Mouse (Mus musculus): ENCODE measurements at regions not wholly inside any gene's neighbourhood (a gene's known extent, or its start where the extent isn't known, plus 50 kb on each side); places are given as distances from the start of the nearest gene placed in this dataset.

- DNase-seq (ENCODE audit: low read depth, low spot score) = no peak
- TF ChIP-seq ZNF384 (IDR thresholded peaks at IDR 0.05; ENCODE audit: low read depth, low read length) (no peak), HCFC1 (IDR thresholded peaks at IDR 0.05; ENCODE audit: borderline replicate concordance, insufficient read depth, low read length) (no peak), MAFK (IDR thresholded peaks at IDR 0.05; ENCODE audit: insufficient read depth, low read depth, low read length) (no peak), CHD2 (IDR thresholded peaks at IDR 0.05; ENCODE audit: low read depth, low read length) (no peak), ZC3H11A (IDR thresholded peaks at IDR 0.05; ENCODE audit: borderline replicate concordance, low read depth, low read length) (no peak)
- Histone ChIP-seq H3K9me3 (ENCODE audit: control insufficient read depth, insufficient read depth, low read depth, low read length) (no peaks in the 10 kb centered on the region), H3K36me3 (ENCODE audit: control insufficient read depth, insufficient read depth, low read length, poor library complexity, severe bottlenecking) (no peaks in the 10 kb centered on the region), H3K4me1 (ENCODE audit: control insufficient read depth in 2 of 2, insufficient read depth in 2 of 2, low read length in 2 of 2, poor library complexity in 1 of 2) (no peaks in the 10 kb centered on the region), H3K27ac (ENCODE audit: insufficient read depth, low read depth, low read length, poor library complexity, severe bottlenecking) (no peak overlapping the region), H3K9ac (ENCODE audit: insufficient read depth, low read depth, low read length, poor library complexity, severe bottlenecking) (no peak overlapping the region), H3K4me3 (ENCODE audit: insufficient read depth in 1 of 2, low read depth in 1 of 2, low read length in 2 of 2, poor library complexity in 1 of 2, severe bottlenecking in 1 of 2) (no peak overlapping the region)
- in situ Hi-C loops (cut with MboI; ENCODE audit: low sequenced_read_pairs in 2 of 2, unreplicated experiment in 2 of 2) = no loop called here
Observed at GRCm38 (mm10) chr2:46678366-46678765, 1561.2 kb upstream of the Zeb2 start.

- no peak for DNase-seq (ENCODE audit: low read depth, low spot score)
- H3K9me3 ChIP-seq (ENCODE audit: control insufficient read depth, insufficient read depth, low read depth, low read length) = no peaks in the 10 kb centered on the region
- in situ Hi-C loops (cut with MboI; ENCODE audit: low sequenced_read_pairs in 2 of 2, unreplicated experiment in 2 of 2) = no loop called here
Observed at GRCm38 (mm10) chr2:46669517-46670291, 1552.5 kb upstream of the Zeb2 start.

GRCm38 (mm10) chr2:46666990-46667337 lies 1549.8 kb upstream of the Zeb2 start:
- no peak overlapping the region for H3K4me3 ChIP-seq (ENCODE audit: insufficient read depth in 1 of 2, low read depth in 1 of 2, low read length in 2 of 2, poor library complexity in 1 of 2, severe bottlenecking in 1 of 2)
- no peaks in the 10 kb centered on the region for H3K4me1 ChIP-seq (ENCODE audit: control insufficient read depth in 2 of 2, insufficient read depth in 2 of 2, low read length in 2 of 2, poor library complexity in 1 of 2)
- DNase-seq (ENCODE audit: low read depth, low spot score) = no peak
- H3K36me3 ChIP-seq (ENCODE audit: control insufficient read depth, insufficient read depth, low read length, poor library complexity, severe bottlenecking) = no peaks in the 10 kb centered on the region
- no peak overlapping the region for H3K27ac ChIP-seq (ENCODE audit: insufficient read depth, low read depth, low read length, poor library complexity, severe bottlenecking)
- TF ChIP-seq ZNF384 (IDR thresholded peaks at IDR 0.05; ENCODE audit: low read depth, low read length) = no peak
- no peak for TF ChIP-seq ZC3H11A (IDR thresholded peaks at IDR 0.05; ENCODE audit: borderline replicate concordance, low read depth, low read length)
- no peak for TF ChIP-seq CHD2 (IDR thresholded peaks at IDR 0.05; ENCODE audit: low read depth, low read length)
- H3K9ac ChIP-seq (ENCODE audit: insufficient read depth, low read depth, low read length, poor library complexity, severe bottlenecking) = no peak overlapping the region
- H3K9me3 ChIP-seq (ENCODE audit: control insufficient read depth, insufficient read depth, low read depth, low read length) = no peaks in the 10 kb centered on the region
- in situ Hi-C loops (cut with MboI; ENCODE audit: low sequenced_read_pairs in 2 of 2, unreplicated experiment in 2 of 2) = no loop called here

More at GRCm38 (mm10) chr2:46669517-46670291, 1552.5 kb upstream of the Zeb2 start:
- no peaks in the 10 kb centered on the region for H3K36me3 ChIP-seq (ENCODE audit: control insufficient read depth, insufficient read depth, low read length, poor library complexity, severe bottlenecking)
- no peak for TF ChIP-seq MAFK (IDR thresholded peaks at IDR 0.05; ENCODE audit: insufficient read depth, low read depth, low read length)
- no peak for TF ChIP-seq ZNF384 (IDR thresholded peaks at IDR 0.05; ENCODE audit: low read depth, low read length)
- TF ChIP-seq HCFC1 (IDR thresholded peaks at IDR 0.05; ENCODE audit: borderline replicate concordance, insufficient read depth, low read length) = no peak
- no peak for TF ChIP-seq CHD2 (IDR thresholded peaks at IDR 0.05; ENCODE audit: low read depth, low read length)
- TF ChIP-seq ZC3H11A (IDR thresholded peaks at IDR 0.05; ENCODE audit: borderline replicate concordance, low read depth, low read length) = no peak
- no peak overlapping the region for H3K9ac ChIP-seq (ENCODE audit: insufficient read depth, low read depth, low read length, poor library complexity, severe bottlenecking)
- H3K27ac ChIP-seq (ENCODE audit: insufficient read depth, low read depth, low read length, poor library complexity, severe bottlenecking) = no peak overlapping the region
- no peaks in the 10 kb centered on the region for H3K4me1 ChIP-seq (ENCODE audit: control insufficient read depth in 2 of 2, insufficient read depth in 2 of 2, low read length in 2 of 2, poor library complexity in 1 of 2)
- H3K4me3 ChIP-seq (ENCODE audit: insufficient read depth in 1 of 2, low read depth in 1 of 2, low read length in 2 of 2, poor library complexity in 1 of 2, severe bottlenecking in 1 of 2) = no peak overlapping the region

GRCm38 (mm10) chr2:46666084-46666989 lies 1549.1 kb upstream of the Zeb2 start:
- no peak overlapping the region for H3K9ac ChIP-seq (ENCODE audit: insufficient read depth, low read depth, low read length, poor library complexity, severe bottlenecking)
- no peak overlapping the region for H3K4me3 ChIP-seq (ENCODE audit: insufficient read depth in 1 of 2, low read depth in 1 of 2, low read length in 2 of 2, poor library complexity in 1 of 2, severe bottlenecking in 1 of 2)
- in situ Hi-C loops (cut with MboI; ENCODE audit: low sequenced_read_pairs in 2 of 2, unreplicated experiment in 2 of 2) = no loop called here
- H3K36me3 ChIP-seq (ENCODE audit: control insufficient read depth, insufficient read depth, low read length, poor library complexity, severe bottlenecking) = no peaks in the 10 kb centered on the region
- H3K4me1 ChIP-seq (ENCODE audit: control insufficient read depth in 2 of 2, insufficient read depth in 2 of 2, low read length in 2 of 2, poor library complexity in 1 of 2) = no peaks in the 10 kb centered on the region
- H3K27ac ChIP-seq (ENCODE audit: insufficient read depth, low read depth, low read length, poor library complexity, severe bottlenecking) = no peak overlapping the region
- TF ChIP-seq HCFC1 (IDR thresholded peaks at IDR 0.05; ENCODE audit: borderline replicate concordance, insufficient read depth, low read length) = no peak
- no peak for TF ChIP-seq MAFK (IDR thresholded peaks at IDR 0.05; ENCODE audit: insufficient read depth, low read depth, low read length)
- no peak for TF ChIP-seq ZC3H11A (IDR thresholded peaks at IDR 0.05; ENCODE audit: borderline replicate concordance, low read depth, low read length)
- no peak for TF ChIP-seq CHD2 (IDR thresholded peaks at IDR 0.05; ENCODE audit: low read depth, low read length)
- no peak for TF ChIP-seq ZNF384 (IDR thresholded peaks at IDR 0.05; ENCODE audit: low read depth, low read length)
- no peak for DNase-seq (ENCODE audit: low read depth, low spot score)
- H3K9me3 ChIP-seq (ENCODE audit: control insufficient read depth, insufficient read depth, low read depth, low read length) = no peaks in the 10 kb centered on the region

Measured in ES-E14 (cell line).